In genomic region chr7:113556138-113556537, GRCm38 (mm10) we compare ENCODE assay signal across 32 mouse cellular contexts. TPM values are rescaled to one million over a fixed set of nuclear protein-coding genes. Genes with fewer than 3 reads are reported as not detected.
DNase-seq lines count a peak whose midpoint lies in the region; ATAC-seq lines count a peak whose summit lies in the region.
"Had no signal": no experiment of that assay in that cellular context is flagged by ENCODE, and none has a peak within 500 bp of the region (broad histone marks: within the 10 kb centered on the region; RNA-seq: fewer than 3 reads in every experiment).

No protein-coding gene starts in this region.

- H3K9ac ChIP-seq in midbrain, embryonic 11.5 days (ENCODE audit: low read length), result no peak overlapping the region
- no peak overlapping the region for H3K9ac ChIP-seq in midbrain, embryonic 15.5 days
- H3K9ac ChIP-seq: embryonic facial prominence, embryonic 15.5 days; forebrain, embryonic 13.5 days; hindbrain, embryonic 13.5 days; liver, embryonic 12.5 days; liver, postnatal 0 days; neural tube, embryonic 12.5 days; stomach, embryonic 15.5 days had no signal

- no peaks in the 10 kb centered on the region for H3K4me1 ChIP-seq in midbrain, embryonic 11.5 days (ENCODE audit: control insufficient read depth, insufficient read depth, low read length)
- H3K4me1 ChIP-seq in midbrain, embryonic 15.5 days, result no peaks in the 10 kb centered on the region
- H3K4me1 ChIP-seq: embryonic facial prominence, embryonic 10.5 days; embryonic facial prominence, embryonic 15.5 days; forebrain, embryonic 13.5 days; hindbrain, embryonic 13.5 days; neural tube, embryonic 12.5 days; stomach, embryonic 15.5 days had no signal

- peak; percentile 1 to 11 for DNase-seq in spleen, postnatal 36 days (ENCODE audit: low spot score in 2 of 2)
- no peak for DNase-seq in spleen, adult 18-20 months
- DNase-seq in brain, adult 2 months (ENCODE audit: low read depth, low spot score), result peak; percentile 40
- no peak for DNase-seq in midbrain, embryonic 11.5 days (ENCODE audit: low spot score, missing footprints)
- DNase-seq in adrenal gland, adult 18-20 months (ENCODE audit: low spot score in 2 of 2), result no peak
- DNase-seq: adrenal gland, adult 2 months; B cell, adult 2 months; cerebellum, adult 11-12 months; cerebellum, adult 9-11 months; gastrocnemius, postnatal 25 days; heart, postnatal 36 days; kidney, adult 9 months; kidney, postnatal 10 days; layer of hippocampus, postnatal 36 days; left cerebral cortex, postnatal 4 days; liver, postnatal 0 days; lung, postnatal 4 days; right cerebral cortex, postnatal 14 days; thymus, postnatal 14 days had no signal

- WGBS in midbrain, embryonic 11.5 days, result 87% methylated on average over 1 of the region's 1 CpGs
- WGBS in midbrain, embryonic 15.5 days, result 78% methylated on average over 1 of the region's 1 CpGs

- no peak overlapping the region for H3K4me2 ChIP-seq in midbrain, embryonic 11.5 days
- no peak overlapping the region for H3K4me2 ChIP-seq in midbrain, embryonic 15.5 days
- H3K4me2 ChIP-seq: embryonic facial prominence, embryonic 15.5 days; forebrain, embryonic 13.5 days; heart, embryonic 11.5 days; hindbrain, embryonic 13.5 days; liver, embryonic 12.5 days; neural tube, embryonic 12.5 days; stomach, embryonic 15.5 days had no signal

- H3K9me3 ChIP-seq in midbrain, embryonic 11.5 days (ENCODE audit: control insufficient read depth, low read length), result no peaks in the 10 kb centered on the region
- H3K9me3 ChIP-seq in midbrain, embryonic 15.5 days, result no peaks in the 10 kb centered on the region
- H3K9me3 ChIP-seq: embryonic facial prominence, embryonic 10.5 days; embryonic facial prominence, embryonic 15.5 days; forebrain, embryonic 13.5 days; hindbrain, embryonic 13.5 days; liver, embryonic 12.5 days; neural tube, embryonic 12.5 days; stomach, embryonic 15.5 days had no signal

- H3K36me3 ChIP-seq in midbrain, embryonic 11.5 days (ENCODE audit: control insufficient read depth, insufficient read depth, low read length), result 0 out of 2 replicates have a peak, but pooled peaks cover 2% of the 10 kb centered on the region
- 0 out of 2 replicates have a peak, but pooled peaks cover 9% of the 10 kb centered on the region for H3K36me3 ChIP-seq in midbrain, embryonic 15.5 days (replicated peaks)

- no peak overlapping the region for H3K4me3 ChIP-seq in midbrain, embryonic 11.5 days (ENCODE audit: low read depth, low read length)
- H3K4me3 ChIP-seq in midbrain, embryonic 15.5 days, result no peak overlapping the region
- H3K4me3 ChIP-seq: embryonic facial prominence, embryonic 10.5 days; embryonic facial prominence, embryonic 15.5 days; forebrain, embryonic 13.5 days; hindbrain, embryonic 13.5 days; liver, embryonic 12.5 days; myocyte; neural tube, embryonic 12.5 days; stomach, embryonic 15.5 days had no signal

- H3K27me3 ChIP-seq in midbrain, embryonic 11.5 days (ENCODE audit: control insufficient read depth, insufficient read depth, low read length), result no peaks in the 10 kb centered on the region
- no peaks in the 10 kb centered on the region for H3K27me3 ChIP-seq in midbrain, embryonic 15.5 days (replicated peaks)
- H3K27me3 ChIP-seq: embryonic facial prominence, embryonic 15.5 days; forebrain, embryonic 13.5 days; hindbrain, embryonic 13.5 days; liver, embryonic 12.5 days; neural tube, embryonic 12.5 days; stomach, embryonic 15.5 days had no signal

- H3K27ac ChIP-seq in midbrain, embryonic 11.5 days (ENCODE audit: low read depth, low read length), result no peak overlapping the region
- H3K27ac ChIP-seq in midbrain, embryonic 15.5 days, result no peak overlapping the region
- H3K27ac ChIP-seq: embryonic facial prominence, embryonic 10.5 days; embryonic facial prominence, embryonic 15.5 days; forebrain, embryonic 13.5 days; hindbrain, embryonic 13.5 days; liver, embryonic 12.5 days; neural tube, embryonic 12.5 days; stomach, embryonic 15.5 days had no signal

- peak; percentile 53; the same call in 1 of the 2 replicates for ATAC-seq in megakaryocyte progenitor cell, adult 5-6 weeks (replicated peaks; ENCODE audit: poor library complexity)
- no peak for ATAC-seq in midbrain, embryonic 11.5 days (ENCODE audit: low FRiP score)
- ATAC-seq in midbrain, embryonic 15.5 days (replicated peaks), result no peak
- ATAC-seq: forebrain, embryonic 13.5 days; intestine, postnatal 0 days; liver, embryonic 12.5 days; liver, postnatal 0 days; midbrain, embryonic 16.5 days had no signal

RNA-seq across cellular contexts. Expression of gene Far1, which starts 42.5 kb away (rescaled TPM):
- 140 and 148 TPM in 2 replicates for total RNA-seq in megakaryocyte progenitor cell, adult 5-6 weeks (2015)
- 97.5 and 122 TPM in 2 replicates for total RNA-seq in megakaryocyte progenitor cell, adult 5-6 weeks (2017)
- 91.5 and 97.8 TPM in 2 replicates for polyA plus RNA-seq in midbrain, embryonic 11.5 days (2014; fragmentation: Nextera tagmentation; extraction: Ambion mirVana)
- total RNA-seq in adrenal gland, adult 18-20 months (2021), result 10 to 100 TPM; 41.3 to 47.6 TPM
- 58.0 and 59.2 TPM in 2 replicates for polyA plus RNA-seq in midbrain, embryonic 15.5 days (2015; fragmentation: Nextera tagmentation; extraction: Ambion mirVana)

Comparison
In these comparisons a context has a peak if more than half of its experiments do, and no peak if none do; other contexts are left out.
1. DNase-seq: peak in spleen, postnatal 36 days (2 of 2) and brain, adult 2 months (single experiment); none in spleen, adult 18-20 months (0 of 2), midbrain, embryonic 11.5 days (single experiment) and adrenal gland, adult 18-20 months (0 of 2).